Mouse (Mus musculus): ENCODE measurements around the gene Slc9a5.

DNA sequence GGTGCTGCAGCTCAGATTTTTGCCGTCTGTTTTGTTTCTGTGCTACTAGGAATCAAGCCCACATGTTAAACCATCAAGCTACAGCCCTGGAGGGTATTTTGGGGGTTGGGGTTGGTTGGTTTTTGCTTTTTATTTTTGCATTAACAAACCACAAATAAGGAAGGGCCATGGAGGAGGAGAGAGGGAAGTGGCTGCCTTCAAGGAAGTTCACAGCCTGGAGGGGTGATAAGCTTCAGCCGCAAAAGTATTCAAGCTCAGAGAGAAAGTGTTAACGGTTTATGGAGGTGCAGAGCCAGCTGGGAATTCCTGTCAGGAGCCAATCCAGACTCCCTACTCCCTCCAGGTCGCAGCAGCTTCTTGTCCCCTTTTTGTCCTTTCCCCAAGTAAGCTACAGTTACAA lies 9.7 kb upstream of the Slc9a5 start:
- TF ChIP-seq GATA1 (IDR thresholded peaks at IDR 0.05; ENCODE audit: low read length) (no peak), TAL1 (IDR thresholded peaks at IDR 0.05; ENCODE audit: low read length) (no peak)

All from erythroblast, embryonic 14.5 days (primary cell).